Mouse (Mus musculus) gastrocnemius, postnatal 14 days (tissue): ENCODE data around the gene Elk4. TPM values are rescaled to one million over a fixed set of nuclear protein-coding genes. Genes with fewer than 3 reads are reported as not detected.

Experiments
- DNase-seq: peaks from one replicate; pipeline ENCODE4 v3.0.0; 2021; ENCODE audit warnings: mixed read lengths
- intact Hi-C: fragments of 180-260 bp; cut with DNase I; formaldehyde crosslinking; loops from one replicate; pipeline ENCODE4 v1.15.1; 2025; ENCODE audit warnings: low total_unique reads
- total RNA-seq, 2 experiments: library from RNA; stranded (reverse); gene quantifications; 2 replicates each; pipeline ENCODE4 v1.2.3; 2021

The Elk4 gene
- total RNA-seq, 2 experiments from 2014 or later: 65.1 to 65.8 TPM

DNA sequence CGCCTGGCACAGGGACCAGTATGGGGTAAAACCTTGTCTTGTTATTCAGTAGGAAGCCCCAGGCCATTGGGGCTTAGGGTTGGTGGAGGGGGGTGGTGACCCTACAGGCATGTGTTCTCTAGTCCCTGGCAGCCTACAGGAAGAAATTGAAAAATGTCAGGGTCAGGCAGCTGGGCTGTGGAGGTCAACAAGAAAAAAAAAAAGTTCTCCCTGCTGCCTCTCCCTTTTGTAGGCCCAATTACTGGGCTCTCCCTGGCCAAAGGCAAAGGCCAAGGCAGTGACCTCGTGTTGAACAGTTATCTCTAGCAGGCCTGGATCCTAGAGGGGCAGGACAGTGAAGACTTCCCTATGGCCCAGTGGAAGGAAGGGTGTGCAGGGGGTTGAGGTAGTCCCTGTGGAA is 26.9 kb upstream of the Elk4 start:
- intact Hi-C loops: loop anchor here (10.0 kb wide), 1 partner anchor 46 kb away; no protein-coding TSS in a partner anchor
- no peak for DNase-seq

- intact Hi-C loops: loop anchor here (10.0 kb wide), 1 partner anchor 47 kb away; no protein-coding TSS in a partner anchor
Observed at GRCm38 (mm10) chr1:131981378-131982013, 25.9 kb upstream of the Elk4 start.

DNA sequence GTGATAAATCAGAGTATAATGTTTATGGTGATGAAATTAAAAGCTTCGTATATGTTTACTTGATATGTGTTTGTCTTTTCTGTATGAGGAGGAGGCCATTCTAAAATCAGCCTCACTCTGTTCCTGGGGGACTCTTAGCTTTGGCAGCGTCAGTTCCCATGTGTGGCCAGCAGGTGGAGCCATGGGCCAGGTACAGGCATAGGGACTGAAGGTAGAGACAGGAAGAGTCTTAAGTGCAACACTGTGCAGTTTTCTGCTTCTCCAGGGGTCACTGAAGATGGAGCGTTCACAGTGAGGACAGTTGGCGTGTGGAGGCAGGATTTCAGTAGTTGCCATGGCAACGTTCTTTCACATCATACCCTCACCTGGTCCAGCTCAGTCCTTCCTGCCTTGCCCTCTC is 24.5 kb upstream of the Elk4 start:
- peak; percentile 68 for DNase-seq
- intact Hi-C loops: loop anchor here (10.0 kb wide), 1 partner anchor 48 kb away; no protein-coding TSS in a partner anchor

More at GRCm38 (mm10) chr1:131981378-131982013, 25.9 kb upstream of the Elk4 start:
- peak; percentile 71 for DNase-seq

- DNase-seq: no peak
- intact Hi-C loops: loop anchor here (10.0 kb wide), 1 partner anchor 49 kb away; no protein-coding TSS in a partner anchor
Observed at GRCm38 (mm10) chr1:131983806-131984205, 23.6 kb upstream of the Elk4 start.

GRCm38 (mm10) chr1:131987432-131987831 is 20.0 kb upstream of the Elk4 start:
- no peak for DNase-seq
- intact Hi-C loops: loop anchor here (10.0 kb wide), 1 partner anchor 53 kb away; no protein-coding TSS in a partner anchor

DNA sequence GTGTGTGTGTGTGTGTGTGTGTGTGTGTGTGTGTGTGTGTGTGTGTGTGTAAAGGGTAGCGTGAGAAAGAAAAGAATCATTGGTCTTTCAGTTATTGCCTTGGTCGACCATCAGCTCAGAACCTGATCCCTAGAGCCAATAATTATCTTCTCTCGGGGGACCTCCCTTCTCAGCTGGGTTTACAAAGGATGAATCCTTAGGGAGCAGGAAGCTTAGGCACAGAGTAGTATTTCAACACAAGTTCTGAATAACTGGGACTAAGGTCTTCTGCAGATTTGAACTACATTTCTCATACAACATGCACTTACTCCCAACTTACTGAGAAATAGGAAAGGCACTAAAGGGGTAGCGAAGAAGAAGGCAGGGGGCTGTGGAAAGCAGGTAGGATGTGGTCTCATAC is 17.9 kb upstream of the Elk4 start:
- DNase-seq: no peak
- intact Hi-C loops: loop anchor here (10.0 kb wide), 1 partner anchor 55 kb away; no protein-coding TSS in a partner anchor

- intact Hi-C loops: no loop called here
- no peak for DNase-seq
Observed at GRCm38 (mm10) chr1:131990083-131990760, 17.2 kb upstream of the Elk4 start.

GRCm38 (mm10) chr1:131992561-131993001 is 14.8 kb upstream of the Elk4 start:
- intact Hi-C loops: no loop called here
- DNase-seq: no peak

DNA sequence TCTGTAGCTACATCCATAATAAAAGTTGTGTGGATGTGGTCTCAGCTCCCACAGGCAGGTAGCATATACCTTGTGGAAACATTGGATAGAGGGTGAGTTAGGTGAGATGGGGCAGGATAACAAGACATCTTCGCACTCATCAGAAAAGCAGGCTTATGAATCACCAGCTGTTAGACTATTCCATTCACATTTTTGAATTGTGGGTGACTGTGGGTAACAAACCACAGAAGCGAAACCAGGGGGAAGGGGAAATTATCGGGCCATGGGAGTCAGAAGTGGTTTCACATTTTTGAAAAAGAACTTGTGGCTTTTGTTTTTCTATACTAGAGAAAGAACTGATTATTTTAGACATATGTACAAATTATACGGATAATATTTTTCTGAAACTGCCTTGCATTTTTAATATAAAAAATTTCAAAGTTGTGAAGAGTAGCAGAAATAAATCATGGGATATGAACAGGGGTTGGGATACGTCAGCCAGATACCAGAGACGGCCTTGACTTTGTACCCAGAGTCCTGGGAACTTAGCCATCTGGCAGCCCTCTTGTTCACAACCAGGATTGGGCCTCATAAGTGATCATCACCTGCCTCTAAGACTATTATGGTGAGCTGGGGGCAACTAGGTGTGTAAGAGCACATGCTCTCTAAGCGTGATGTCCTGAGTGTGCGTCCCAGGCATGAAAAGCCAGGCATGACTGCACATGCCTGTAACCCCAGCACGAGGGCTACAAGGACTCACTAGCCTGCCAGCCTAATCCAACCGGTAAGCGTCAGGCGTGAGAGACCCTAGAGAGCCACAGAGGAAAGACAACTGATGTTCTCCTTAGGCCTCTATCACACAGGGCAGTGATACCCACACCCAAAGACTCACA is 14.0 kb upstream of the Elk4 start:
- DNase-seq: no peak
- intact Hi-C loops: no loop called here

DNA sequence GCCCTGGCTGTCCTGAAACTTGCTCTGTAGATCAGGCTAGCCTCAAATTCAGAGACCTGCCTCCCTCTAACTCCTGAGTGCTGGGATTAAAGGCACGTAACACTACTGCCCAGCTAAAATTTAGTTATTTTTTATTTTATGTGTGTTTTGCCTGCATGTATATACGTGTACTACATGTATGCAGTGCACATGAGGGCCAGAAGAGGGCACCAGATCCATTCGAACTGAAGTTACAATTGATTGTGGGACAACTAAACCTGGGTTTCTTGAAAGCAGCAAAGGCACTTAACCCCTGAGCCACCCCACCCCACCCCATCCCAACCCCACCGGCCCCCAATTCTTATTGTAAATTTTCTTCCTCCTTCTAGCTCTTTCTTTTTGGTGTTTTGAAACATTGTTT is 12.3 kb upstream of the Elk4 start:
- intact Hi-C loops: loop anchor here (5.0 kb wide), 1 partner anchor 122 kb away; no protein-coding TSS in a partner anchor
- peak; percentile 51 for DNase-seq

DNA sequence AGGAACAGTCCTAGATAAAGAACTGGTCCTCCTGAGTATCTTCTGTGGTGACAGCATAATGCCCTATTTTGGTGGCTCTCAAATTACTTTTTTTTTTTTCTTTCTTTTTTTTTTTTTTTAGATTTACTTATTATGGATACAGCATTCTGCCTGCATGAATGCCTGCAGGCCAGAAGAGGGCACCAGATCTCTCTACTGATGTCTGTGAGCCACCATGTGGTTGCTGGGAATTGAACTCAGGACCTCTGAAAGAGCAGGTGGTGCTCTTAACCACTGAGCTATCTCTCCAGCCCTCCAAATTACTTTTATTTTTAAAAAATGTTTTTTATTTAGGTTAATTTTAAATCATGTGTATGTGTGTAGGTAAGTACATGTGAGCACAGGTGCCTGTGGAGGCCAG is 6.9 kb upstream of the Elk4 start:
- intact Hi-C loops: no loop called here
- DNase-seq: no peak

DNA sequence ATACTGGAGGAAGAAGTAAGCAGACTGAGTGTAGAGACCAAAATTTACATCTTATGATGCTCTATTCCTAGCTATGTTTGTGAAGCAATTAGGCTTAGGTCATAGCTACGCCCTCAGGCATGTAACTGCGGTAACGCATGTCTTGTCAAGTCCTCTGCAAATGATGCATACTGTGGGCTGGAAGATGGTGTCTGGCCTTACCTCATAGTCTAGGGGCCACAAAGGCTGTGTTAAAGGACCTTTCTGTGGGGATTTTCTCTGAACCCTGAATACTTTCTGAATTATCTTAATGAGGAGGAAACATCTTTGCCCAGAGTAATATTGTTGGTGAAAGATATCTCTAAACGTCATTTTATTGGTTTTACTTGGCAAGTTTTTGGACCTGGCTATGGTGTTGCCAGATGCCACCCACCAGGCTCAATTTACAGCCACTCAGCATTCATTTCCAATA is 5.5 kb upstream of the Elk4 start:
- DNase-seq: no peak
- intact Hi-C loops: no loop called here

DNA sequence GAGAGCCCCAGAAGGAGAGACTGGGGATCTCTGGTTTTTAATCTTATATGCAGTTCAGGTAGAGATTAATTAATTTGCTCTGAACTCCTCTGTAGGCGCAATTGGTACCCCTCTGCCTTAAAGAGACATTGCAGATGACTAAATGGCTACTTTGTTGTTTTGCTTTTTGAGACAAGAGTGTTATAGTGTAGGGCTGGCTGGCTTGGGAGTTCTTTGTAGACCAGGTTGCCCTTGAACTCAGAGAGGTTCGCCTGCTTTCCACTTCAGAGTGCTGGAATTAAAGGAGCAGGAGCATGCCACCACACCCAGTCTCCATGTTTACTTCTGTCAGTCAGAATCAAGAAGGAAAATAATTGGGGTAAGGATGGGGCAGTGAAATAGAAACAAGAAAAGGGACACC is 4.3 kb upstream of the Elk4 start:
- intact Hi-C loops: no loop called here
- DNase-seq: no peak

DNA sequence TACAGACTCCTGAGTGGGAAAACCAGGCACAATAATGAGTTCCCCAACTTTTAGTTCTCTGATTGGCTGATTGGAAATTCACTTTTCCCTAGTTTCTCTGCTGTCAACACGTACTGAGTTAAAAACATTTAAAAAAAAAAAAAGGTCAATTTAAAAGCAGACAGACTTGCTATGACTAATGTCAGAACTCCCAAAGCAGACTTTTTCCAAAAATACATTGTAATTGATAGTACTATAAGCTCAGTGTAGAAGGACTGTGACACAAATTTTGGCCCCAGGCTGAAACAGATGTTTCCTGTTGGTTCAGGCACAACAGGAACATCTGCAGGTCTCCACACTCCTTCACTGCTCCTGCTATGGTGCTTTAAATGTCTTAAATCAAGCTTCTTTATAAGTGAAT is 3.6 kb upstream of the Elk4 start:
- intact Hi-C loops: no loop called here
- no peak for DNase-seq

GRCm38 (mm10) chr1:132004574-132005180 is 2.7 kb upstream of the Elk4 start:
- intact Hi-C loops: no loop called here

GRCm38 (mm10) chr1:132005466-132005865 is 1.9 kb upstream of the Elk4 start:
- DNase-seq: no peak
- intact Hi-C loops: no loop called here

More at GRCm38 (mm10) chr1:132004574-132005180, 2.7 kb upstream of the Elk4 start:
- DNase-seq: no peak

DNA sequence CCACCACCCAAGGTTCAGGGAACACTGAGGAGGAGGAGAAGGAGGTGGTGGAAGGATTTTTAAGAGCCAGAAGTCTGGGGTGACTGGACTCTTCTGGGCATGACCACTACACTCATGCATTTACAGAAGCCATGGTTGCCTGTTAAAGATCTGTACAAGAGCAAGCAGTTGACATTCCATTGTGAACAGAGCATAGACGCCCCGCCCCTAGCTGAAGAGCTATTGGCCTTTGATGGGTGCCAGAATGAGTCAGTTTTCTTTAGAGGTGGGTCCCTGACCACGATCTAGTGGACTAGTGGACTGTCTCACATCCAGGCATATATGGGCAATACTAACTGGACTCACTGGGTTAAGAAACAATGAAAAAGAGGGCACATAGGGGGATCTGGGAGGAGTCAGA is 1.4 kb upstream of the Elk4 start:
- no peak for DNase-seq
- intact Hi-C loops: no loop called here

DNA sequence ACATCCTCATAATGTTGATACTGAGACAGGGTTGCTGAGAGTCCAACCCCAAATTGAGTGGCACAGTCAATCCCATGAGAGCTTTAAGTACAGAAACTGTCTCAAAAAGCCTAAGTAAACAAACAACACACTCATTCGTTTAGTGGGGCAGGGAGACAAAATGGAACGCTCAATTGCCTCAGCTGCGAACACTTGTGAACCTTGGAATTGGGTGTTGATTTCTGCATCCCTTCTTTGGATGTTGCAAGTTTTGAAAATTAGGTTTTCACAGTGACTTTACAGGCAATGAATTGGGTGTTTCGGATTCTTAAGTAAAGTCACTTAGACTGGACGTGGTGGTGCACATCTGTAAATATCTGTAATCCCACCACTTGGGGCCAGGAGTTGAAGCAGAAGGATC is 686 bp upstream of the Elk4 start:
- intact Hi-C loops: no loop called here
- DNase-seq: no peak
